10 mouse cellular contexts compared by ENCODE assay signal in the genomic region with DNA sequence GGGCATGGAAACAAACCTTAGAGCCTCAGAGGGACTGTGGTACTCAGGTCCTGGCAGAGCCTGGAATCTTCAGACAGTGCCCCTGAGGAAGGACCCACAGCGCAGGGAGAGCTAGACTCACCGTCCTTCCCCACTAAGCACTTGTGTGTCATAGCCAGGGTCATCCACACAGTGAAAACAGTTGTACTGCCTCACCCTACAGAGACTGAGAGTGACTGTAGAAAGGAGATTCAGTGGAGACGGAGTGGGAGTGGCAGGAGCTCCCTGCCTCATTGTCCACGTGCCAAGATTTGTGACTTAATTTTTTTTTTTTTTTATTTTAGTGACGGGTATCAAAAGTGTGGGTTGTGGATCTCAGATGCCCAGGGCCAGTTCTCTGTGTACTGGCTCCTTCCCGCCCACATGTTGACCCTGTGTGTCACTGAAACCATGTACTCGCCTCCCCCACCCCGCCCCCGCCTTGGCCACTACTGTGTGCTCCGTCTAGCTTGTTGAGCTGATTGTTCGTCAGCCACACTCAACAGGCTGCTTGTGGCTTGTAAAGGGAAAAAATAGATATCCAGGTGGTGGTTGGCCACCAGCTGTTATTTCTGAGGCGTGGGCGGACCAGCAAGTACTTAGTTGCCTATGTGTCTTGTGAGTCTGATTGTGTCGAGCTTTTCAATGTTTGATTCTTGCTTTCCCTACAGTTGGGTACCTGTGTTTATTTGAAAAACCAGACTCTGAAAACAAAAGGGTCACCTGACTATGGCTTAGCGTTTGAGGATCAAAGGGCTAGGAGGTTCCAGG. TPM values are rescaled to one million over a fixed set of nuclear protein-coding genes. Genes with fewer than 3 reads are reported as not detected.
DNase-seq lines count a peak whose midpoint lies in the region; ATAC-seq and TF ChIP-seq lines count a peak whose summit lies in the region.
"Had no signal": no experiment of that assay in that cellular context is flagged by ENCODE, and none has a peak within 500 bp of the region (broad histone marks: within the 10 kb centered on the region; RNA-seq: fewer than 3 reads in every experiment).

No protein-coding gene starts in this region.

- H3K36me3 ChIP-seq in forebrain, embryonic 15.5 days, result no peaks in the 10 kb centered on the region
- H3K36me3 ChIP-seq in forebrain, embryonic 11.5 days (ENCODE audit: control insufficient read depth, insufficient read depth, low read length), result no peaks in the 10 kb centered on the region
- no peaks in the 10 kb centered on the region; the same call in 1 of the 2 replicates for H3K36me3 ChIP-seq in neural tube, embryonic 13.5 days
- H3K36me3 ChIP-seq in neural tube, embryonic 15.5 days, result peaks cover under 1% of the 10 kb centered on the region; the same call in 1 of the 2 replicates
- no peaks in the 10 kb centered on the region for H3K36me3 ChIP-seq in heart, postnatal 0 days (replicated peaks; ENCODE audit: control insufficient read depth, insufficient read depth, low read length)
- H3K36me3 ChIP-seq in forebrain, embryonic 13.5 days (ENCODE audit: poor library complexity, severe bottlenecking), result peaks cover 4% of the 10 kb centered on the region; the same call in 1 of the 2 replicates
- H3K36me3 ChIP-seq: limb, embryonic 15.5 days had no signal

- H3K27me3 ChIP-seq in forebrain, embryonic 15.5 days, result no peaks in the 10 kb centered on the region
- H3K27me3 ChIP-seq in forebrain, embryonic 11.5 days (ENCODE audit: control insufficient read depth, insufficient read depth, low read length), result no peaks in the 10 kb centered on the region
- H3K27me3 ChIP-seq in neural tube, embryonic 13.5 days, result no peaks in the 10 kb centered on the region
- H3K27me3 ChIP-seq in neural tube, embryonic 15.5 days (replicated peaks), result no peaks in the 10 kb centered on the region
- H3K27me3 ChIP-seq in heart, postnatal 0 days (ENCODE audit: control insufficient read depth, insufficient read depth, low read length), result no peaks in the 10 kb centered on the region
- H3K27me3 ChIP-seq in forebrain, embryonic 13.5 days, result no peaks in the 10 kb centered on the region
- H3K27me3 ChIP-seq: limb, embryonic 15.5 days had no signal

- TF ChIP-seq CTCF in heart, postnatal 0 days (IDR thresholded peaks at IDR 0.05; ENCODE audit: low read depth), result no peak

- H3K4me1 ChIP-seq in forebrain, embryonic 15.5 days, result peaks cover 3% of the 10 kb centered on the region; the same call in 1 of the 2 replicates
- no peaks in the 10 kb centered on the region for H3K4me1 ChIP-seq in forebrain, embryonic 11.5 days (replicated peaks; ENCODE audit: control insufficient read depth, insufficient read depth, low read length)
- H3K4me1 ChIP-seq in neural tube, embryonic 13.5 days (replicated peaks), result peaks cover 31% of the 10 kb centered on the region
- peaks cover 7% of the 10 kb centered on the region; the same call in 1 of the 2 replicates for H3K4me1 ChIP-seq in neural tube, embryonic 15.5 days
- peaks cover 19% of the 10 kb centered on the region for H3K4me1 ChIP-seq in heart, postnatal 0 days (ENCODE audit: control insufficient read depth, insufficient read depth)
- 0 out of 2 replicates have a peak, but pooled peaks cover 5% of the 10 kb centered on the region for H3K4me1 ChIP-seq in forebrain, embryonic 13.5 days

- H3K4me3 ChIP-seq in forebrain, embryonic 15.5 days, result no peak overlapping the region
- H3K4me3 ChIP-seq in forebrain, embryonic 11.5 days (ENCODE audit: low read depth, low read length), result no peak overlapping the region
- no peak overlapping the region for H3K4me3 ChIP-seq in neural tube, embryonic 13.5 days
- no peak overlapping the region for H3K4me3 ChIP-seq in neural tube, embryonic 15.5 days (replicated peaks)
- H3K4me3 ChIP-seq in heart, postnatal 0 days (ENCODE audit: low read depth, low read length), result no peak overlapping the region
- H3K4me3 ChIP-seq in forebrain, embryonic 13.5 days, result no peak overlapping the region
- H3K4me3 ChIP-seq: limb, embryonic 15.5 days had no signal

- no peak overlapping the region for H3K27ac ChIP-seq in forebrain, embryonic 15.5 days (replicated peaks)
- H3K27ac ChIP-seq in forebrain, embryonic 11.5 days (ENCODE audit: low read depth, low read length), result no peak overlapping the region
- H3K27ac ChIP-seq in neural tube, embryonic 13.5 days (replicated peaks), result no peak overlapping the region
- no peak overlapping the region for H3K27ac ChIP-seq in neural tube, embryonic 15.5 days (replicated peaks)
- H3K27ac ChIP-seq in heart, postnatal 0 days (ENCODE audit: low read depth), result 0 out of 2 replicates have a peak overlapping the region, but pooled peaks have one; percentile 36
- H3K27ac ChIP-seq in forebrain, embryonic 13.5 days, result no peak overlapping the region
- H3K27ac ChIP-seq: limb, embryonic 15.5 days had no signal

- 0 out of 2 replicates have a peak, but pooled peaks have one; percentile 46 for ATAC-seq in forebrain, embryonic 15.5 days (replicated peaks)
- no peak for ATAC-seq in forebrain, embryonic 11.5 days (replicated peaks; ENCODE audit: low FRiP score)
- 0 out of 2 replicates have a peak, but pooled peaks have one; percentile 40 for ATAC-seq in neural tube, embryonic 13.5 days (ENCODE audit: low read depth)
- no peak for ATAC-seq in neural tube, embryonic 15.5 days (ENCODE audit: low FRiP score)
- ATAC-seq in heart, postnatal 0 days (ENCODE audit: insufficient read depth, low read depth), result peak; percentile 82
- ATAC-seq in neutrophil, adult 5-6 weeks (ENCODE audit: extremely low read depth, insufficient number of reproducible peaks, low FRiP score, poor library complexity, severe bottlenecking), result peak; percentile 35; the same call in 1 of the 2 replicates
- ATAC-seq in forebrain, embryonic 13.5 days, result no peak

- 62% methylated on average over 15 of the region's 15 CpGs for WGBS in forebrain, embryonic 15.5 days
- 67% methylated on average over 15 of the region's 15 CpGs for WGBS in forebrain, embryonic 11.5 days
- 71% methylated on average over 15 of the region's 15 CpGs for WGBS in neural tube, embryonic 13.5 days
- WGBS in neural tube, embryonic 15.5 days, result 74% methylated on average over 15 of the region's 15 CpGs
- 32% methylated on average over 15 of the region's 15 CpGs for WGBS in heart, postnatal 0 days
- 71% methylated on average over 15 of the region's 15 CpGs for WGBS in forebrain, embryonic 13.5 days

- TF ChIP-seq EP300 in heart, postnatal 0 days (IDR thresholded peaks at IDR 0.05; ENCODE audit: low read depth), result no peak

- DNase-seq in forebrain, embryonic 11.5 days (ENCODE audit: low spot score), result no peak
- DNase-seq in heart, postnatal 0 days (ENCODE audit: low spot score), result peak; percentile 61
- no peak for DNase-seq in urinary bladder, adult 2 months (ENCODE audit: low spot score)
- DNase-seq: thymus, adult 2 months had no signal

- no peaks in the 10 kb centered on the region for H3K9me3 ChIP-seq in forebrain, embryonic 15.5 days
- H3K9me3 ChIP-seq in forebrain, embryonic 11.5 days (ENCODE audit: control insufficient read depth, low read length), result no peaks in the 10 kb centered on the region
- H3K9me3 ChIP-seq in neural tube, embryonic 13.5 days, result no peaks in the 10 kb centered on the region
- H3K9me3 ChIP-seq in neural tube, embryonic 15.5 days (replicated peaks), result 0 out of 2 replicates have a peak, but pooled peaks cover 2% of the 10 kb centered on the region
- H3K9me3 ChIP-seq in heart, postnatal 0 days (replicated peaks; ENCODE audit: control insufficient read depth, low read length), result peaks cover 4% of the 10 kb centered on the region; the same call in 1 of the 2 replicates
- no peaks in the 10 kb centered on the region for H3K9me3 ChIP-seq in forebrain, embryonic 13.5 days (replicated peaks)
- H3K9me3 ChIP-seq: limb, embryonic 15.5 days had no signal

- no peak overlapping the region for H3K4me2 ChIP-seq in forebrain, embryonic 15.5 days (replicated peaks)
- H3K4me2 ChIP-seq in forebrain, embryonic 11.5 days (ENCODE audit: low read depth, low read length, severe bottlenecking), result no peak overlapping the region
- no peak overlapping the region for H3K4me2 ChIP-seq in neural tube, embryonic 13.5 days
- no peak overlapping the region for H3K4me2 ChIP-seq in neural tube, embryonic 15.5 days
- peak overlapping the region; percentile 20 for H3K4me2 ChIP-seq in heart, postnatal 0 days (ENCODE audit: low read depth, low read length)
- no peak overlapping the region for H3K4me2 ChIP-seq in forebrain, embryonic 13.5 days
- H3K4me2 ChIP-seq: limb, embryonic 15.5 days had no signal

- no peak overlapping the region for H3K9ac ChIP-seq in forebrain, embryonic 15.5 days (replicated peaks)
- no peak overlapping the region for H3K9ac ChIP-seq in forebrain, embryonic 11.5 days (ENCODE audit: low read length)
- no peak overlapping the region for H3K9ac ChIP-seq in neural tube, embryonic 13.5 days
- H3K9ac ChIP-seq in neural tube, embryonic 15.5 days (replicated peaks), result no peak overlapping the region
- no peak overlapping the region; the same call in 1 of the 2 replicates for H3K9ac ChIP-seq in heart, postnatal 0 days (replicated peaks; ENCODE audit: low read depth, low read length)
- no peak overlapping the region for H3K9ac ChIP-seq in forebrain, embryonic 13.5 days
- H3K9ac ChIP-seq: limb, embryonic 15.5 days had no signal

RNA-seq across cellular contexts. Expression of a gene that starts 12.6 kb away (rescaled TPM):
- 55.0 and 60.0 TPM in 2 replicates for polyA plus RNA-seq in forebrain, embryonic 15.5 days (2015; fragmentation: Nextera tagmentation; extraction: Ambion mirVana)
- 32.3 and 34.6 TPM in 2 replicates for polyA plus RNA-seq in forebrain, embryonic 11.5 days (2014; fragmentation: Nextera tagmentation; extraction: Ambion mirVana)
- polyA plus RNA-seq in neural tube, embryonic 13.5 days (2015; fragmentation: Nextera tagmentation; extraction: Ambion mirVana), result 60.2 and 60.3 TPM in 2 replicates
- 51.1 and 52.1 TPM in 2 replicates for polyA plus RNA-seq in neural tube, embryonic 15.5 days (2015; fragmentation: Nextera tagmentation; extraction: Ambion mirVana)
- 16.2 and 36.0 TPM in 2 replicates for total RNA-seq in heart, postnatal 0 days (2014; rRNA removed; ENCODE audit: low replicate concordance)
- polyA plus RNA-seq in heart, postnatal 0 days (2015; fragmentation: Nextera tagmentation; extraction: Ambion mirVana), result 8.5 and 10.0 TPM in 2 replicates
- total RNA-seq in neutrophil, adult 5-6 weeks (2017), result 60.5 and 60.6 TPM in 2 replicates
- polyA plus RNA-seq in forebrain, embryonic 13.5 days (2015; fragmentation: Nextera tagmentation; extraction: Ambion mirVana), result 36.7 and 40.1 TPM in 2 replicates
- polyA plus RNA-seq in urinary bladder, adult 2 months (2012; rRNA removed), result 16.9 and 19.3 TPM in 2 replicates

Comparison
In these comparisons a context has a peak if more than half of its experiments do, and no peak if none do; other contexts are left out.
1. ATAC-seq: peak in forebrain, embryonic 15.5 days (single experiment), neural tube, embryonic 13.5 days (single experiment), heart, postnatal 0 days (single experiment) and neutrophil, adult 5-6 weeks (single experiment); none in forebrain, embryonic 11.5 days (single experiment), neural tube, embryonic 15.5 days (single experiment) and forebrain, embryonic 13.5 days (single experiment).